ENCODE assay signal across 25 mouse cellular contexts in the genomic region with DNA sequence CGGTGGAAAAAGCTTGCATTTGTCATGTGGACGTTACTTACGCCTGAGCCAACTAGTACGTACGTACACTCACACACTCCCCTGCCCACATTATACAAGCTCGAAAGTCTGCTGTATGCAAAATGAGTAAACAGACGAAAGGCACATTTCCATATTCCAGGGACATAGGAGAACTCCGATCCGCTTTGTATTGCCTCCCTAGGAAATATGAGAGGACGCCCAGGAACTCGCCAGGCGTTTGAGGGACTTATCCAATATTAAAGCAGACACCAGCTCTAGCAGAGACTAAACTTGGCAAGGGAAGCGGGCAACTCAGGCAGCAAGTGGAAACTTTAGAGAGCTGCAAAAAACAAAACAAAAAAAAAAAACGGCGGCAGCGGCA. TPM values are rescaled to one million over a fixed set of nuclear protein-coding genes. Genes with fewer than 3 reads are reported as not detected.
A peak's percentile ranks its signal among the peaks of the same experiment; 100 is the strongest.
DNase-seq lines count a peak whose midpoint lies in the region; ATAC-seq and TF ChIP-seq lines count a peak whose summit lies in the region.
"Had no signal": no experiment of that assay in that cellular context is flagged by ENCODE, and none has a peak within 500 bp of the region (broad histone marks: within the 10 kb centered on the region; RNA-seq: fewer than 3 reads in every experiment).

No protein-coding gene starts in this region.

- no peak overlapping the region for H3K9ac ChIP-seq in hindbrain, postnatal 0 days (replicated peaks; ENCODE audit: low read length)
- H3K9ac ChIP-seq in hindbrain, embryonic 11.5 days (ENCODE audit: low read depth, low read length) = no peak overlapping the region
- H3K9ac ChIP-seq: heart, embryonic 13.5 days; liver, embryonic 14.5 days; neural tube, embryonic 12.5 days; stomach, embryonic 15.5 days had no signal

- 58% methylated on average over 16 of the region's 16 CpGs for WGBS in hindbrain, postnatal 0 days
- 89% methylated on average over 16 of the region's 16 CpGs for WGBS in hindbrain, embryonic 11.5 days

- H3K4me1 ChIP-seq in hindbrain, postnatal 0 days (ENCODE audit: insufficient read depth, low read length) = no peaks in the 10 kb centered on the region
- no peaks in the 10 kb centered on the region for H3K4me1 ChIP-seq in hindbrain, embryonic 11.5 days (replicated peaks; ENCODE audit: control insufficient read depth, insufficient read depth, low read length)
- H3K4me1 ChIP-seq: heart, embryonic 13.5 days; neural tube, embryonic 12.5 days; stomach, embryonic 15.5 days had no signal

- H3K4me3 ChIP-seq in hindbrain, postnatal 0 days (ENCODE audit: low read length) = no peak overlapping the region
- no peak overlapping the region for H3K4me3 ChIP-seq in hindbrain, embryonic 11.5 days (ENCODE audit: low read depth, low read length)
- H3K4me3 ChIP-seq: heart, embryonic 13.5 days; neural tube, embryonic 12.5 days; stomach, embryonic 15.5 days had no signal

- intact Hi-C loops in heart, postnatal 25 days (cut with DNase I) = no loop called here

- no peaks in the 10 kb centered on the region for H3K36me3 ChIP-seq in hindbrain, postnatal 0 days (ENCODE audit: insufficient read depth, low read length)
- no peaks in the 10 kb centered on the region for H3K36me3 ChIP-seq in hindbrain, embryonic 11.5 days (ENCODE audit: control insufficient read depth, insufficient read depth, low read length)
- H3K36me3 ChIP-seq: heart, embryonic 13.5 days; neural tube, embryonic 12.5 days; stomach, embryonic 15.5 days had no signal

- TF ChIP-seq POLR2A in brain, embryonic 14.5 days (IDR thresholded peaks at IDR 0.05; ENCODE audit: borderline replicate concordance, extremely low read depth, insufficient read depth, insufficient read length, poor library complexity, severe bottlenecking) = no peak

- H3K9me3 ChIP-seq in hindbrain, postnatal 0 days (ENCODE audit: low read length) = no peaks in the 10 kb centered on the region
- no peaks in the 10 kb centered on the region for H3K9me3 ChIP-seq in hindbrain, embryonic 11.5 days (ENCODE audit: control insufficient read depth, low read length)
- H3K9me3 ChIP-seq: heart, embryonic 13.5 days; neural tube, embryonic 12.5 days; stomach, embryonic 15.5 days had no signal

- peak; percentile 63 for DNase-seq in cerebellum, adult 11-12 months
- peak; percentile 21 for DNase-seq in hindbrain, postnatal 0 days (ENCODE audit: low spot score)
- no peak for DNase-seq in hindbrain, embryonic 11.5 days (ENCODE audit: low spot score)
- DNase-seq in lung, postnatal 10 days = peak; percentile 38
- no peak for DNase-seq in lung, adult 18-20 months
- peak; percentile 33 for DNase-seq in brain, embryonic 14.5 days (ENCODE audit: low read depth)
- DNase-seq in heart, postnatal 25 days (ENCODE audit: low spot score) = no peak
- DNase-seq: adrenal gland, postnatal 14 days; kidney, adult 9 months; retina, postnatal 1 day; spleen, adult 18-20 months; thymus, postnatal 36 days had no signal

- TF ChIP-seq CTCF in hindbrain, postnatal 0 days (IDR thresholded peaks at IDR 0.05; ENCODE audit: low read depth) = no peak
- no peak for TF ChIP-seq CTCF in brain, embryonic 14.5 days (IDR thresholded peaks at IDR 0.05; ENCODE audit: borderline replicate concordance, extremely low read depth, insufficient read depth, insufficient read length)

- H3K4me2 ChIP-seq in hindbrain, postnatal 0 days (ENCODE audit: low read depth, low read length) = no peak overlapping the region; the same call in 1 of the 2 replicates
- H3K4me2 ChIP-seq in hindbrain, embryonic 11.5 days (replicated peaks; ENCODE audit: low read depth, low read length) = no peak overlapping the region
- H3K4me2 ChIP-seq: heart, embryonic 13.5 days; neural tube, embryonic 12.5 days; stomach, embryonic 15.5 days had no signal

- no peak; the same call in 1 of the 2 replicates for ATAC-seq in cerebellum, adult (ENCODE audit: insufficient number of reproducible peaks, low FRiP score, low TSS enrichment)
- ATAC-seq in hindbrain, postnatal 0 days = no peak
- ATAC-seq in hindbrain, embryonic 11.5 days (ENCODE audit: low FRiP score) = no peak
- ATAC-seq: inflammation-experienced regulatory T-cells, adult 6 months had no signal

- H3K27ac ChIP-seq in hindbrain, postnatal 0 days = no peak overlapping the region
- no peak overlapping the region for H3K27ac ChIP-seq in hindbrain, embryonic 11.5 days (ENCODE audit: low read depth, low read length)
- H3K27ac ChIP-seq: heart, embryonic 13.5 days; liver, embryonic 14.5 days; neural tube, embryonic 12.5 days; stomach, embryonic 15.5 days had no signal

- H3K27me3 ChIP-seq in hindbrain, postnatal 0 days (ENCODE audit: insufficient read depth, low read length) = no peaks in the 10 kb centered on the region
- no peaks in the 10 kb centered on the region for H3K27me3 ChIP-seq in hindbrain, embryonic 11.5 days (ENCODE audit: control insufficient read depth, insufficient read depth, low read length)
- H3K27me3 ChIP-seq: heart, embryonic 13.5 days; neural tube, embryonic 12.5 days; stomach, embryonic 15.5 days had no signal

RNA-seq across cellular contexts. Expression of a gene that starts 34.5 kb away (rescaled TPM):
- total RNA-seq in hindbrain, postnatal 0 days (2014; rRNA removed) = not detected in 2 replicates
- polyA plus RNA-seq in hindbrain, postnatal 0 days (2015; fragmentation: Nextera tagmentation; extraction: Ambion mirVana) = not detected in 2 replicates
- polyA plus RNA-seq in hindbrain, embryonic 11.5 days (2014; fragmentation: Nextera tagmentation; extraction: Ambion mirVana) = not detected in 2 replicates
- not detected in 2 replicates for polyA plus RNA-seq in brain, embryonic 14.5 days (2012; rRNA removed)
- not detected for total RNA-seq in heart, postnatal 25 days (2021)
- total RNA-seq: adrenal gland, postnatal 14 days; common myeloid progenitor, adult 5-6 weeks; granulocyte monocyte progenitor cell, adult 5-6 weeks; hematopoietic stem cell, adult 5-6 weeks; layer of hippocampus, adult 18-20 months; left cerebral cortex, postnatal 4 days; megakaryocyte, adult 5-6 weeks; midbrain, postnatal 0 days had no signal
- polyA plus RNA-seq: heart, embryonic 13.5 days; inflammation-experienced regulatory T-cells, adult 6 months; liver, embryonic 14.5 days; midbrain, postnatal 0 days; neural tube, embryonic 12.5 days; stomach, embryonic 15.5 days had no signal

RNA-seq across cellular contexts. Expression of a gene that starts 49.9 kb away (rescaled TPM):
- 22.6 and 26.5 TPM in 2 replicates for total RNA-seq in hindbrain, postnatal 0 days (2014; rRNA removed)
- polyA plus RNA-seq in hindbrain, postnatal 0 days (2015; fragmentation: Nextera tagmentation; extraction: Ambion mirVana) = 119 and 127 TPM in 2 replicates
- polyA plus RNA-seq in hindbrain, embryonic 11.5 days (2014; fragmentation: Nextera tagmentation; extraction: Ambion mirVana) = 230 and 234 TPM in 2 replicates
- 60.4 and 72.7 TPM in 2 replicates for polyA plus RNA-seq in brain, embryonic 14.5 days (2012; rRNA removed)
- total RNA-seq in heart, postnatal 25 days (2021) = 10 to 100 TPM; 20.2 to 22.5 TPM

Comparison
In these comparisons a context has a peak if more than half of its experiments do, and no peak if none do; other contexts are left out.
1. DNase-seq: peak in cerebellum, adult 11-12 months (single experiment), hindbrain, postnatal 0 days (single experiment), lung, postnatal 10 days (single experiment) and brain, embryonic 14.5 days (single experiment); none in hindbrain, embryonic 11.5 days (single experiment), lung, adult 18-20 months (0 of 2) and heart, postnatal 25 days (single experiment).